Mouse (Mus musculus) kidney, adult 2 months (tissue): ENCODE measurements at regions not wholly inside any gene's neighbourhood (a gene's known extent, or its start where the extent isn't known, plus 50 kb on each side); places are given as distances from the start of the nearest gene placed in this dataset.

Experiments used
- CTCF ChIP-seq: fragments of 200-500 bp; conservative IDR thresholded peaks from 2 replicates; pipeline ENCODE4 v1.5.1; 2011; ENCODE audit warnings: low read depth, mild to moderate bottlenecking, control low read depth, low read length, moderate library complexity, mixed read lengths; ENCODE audit not compliant: insufficient read depth, insufficient read length
- POLR2A ChIP-seq: fragments of 200-500 bp; IDR thresholded peaks from one replicate; pipeline ENCODE4 v1.6.1; 2011; ENCODE audit warnings: low read depth, low read length, control low read depth

DNA sequence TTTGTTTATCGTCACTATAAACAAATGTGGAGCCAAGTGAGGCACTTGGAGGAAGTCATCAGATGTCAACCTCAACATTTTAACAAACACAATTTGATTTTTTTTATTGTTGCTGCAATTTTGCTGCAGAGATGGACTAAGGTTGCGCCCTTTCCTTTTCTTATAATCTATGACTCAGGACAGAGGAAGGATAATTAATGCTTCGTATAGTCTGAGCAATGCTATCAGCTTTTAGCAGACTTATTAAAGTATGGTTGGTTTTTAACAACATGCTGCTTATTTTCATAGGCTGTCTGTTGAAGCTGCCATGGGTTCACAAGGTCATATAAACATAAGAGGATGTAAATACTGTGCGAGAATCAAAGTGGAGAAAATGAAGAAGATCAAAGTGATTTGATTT lies 1202.8 kb upstream of the Adgrl2 start:
- no peak for TF ChIP-seq POLR2A
- no peak for TF ChIP-seq CTCF
